Mouse (Mus musculus): ENCODE results near the gene Scn3b. TPM values are rescaled to one million over a fixed set of nuclear protein-coding genes. Genes with fewer than 3 reads are reported as not detected.

Scn3b gene
- polyA plus RNA-seq, 1 experiment from 2014 or later, result 121 TPM

- no peak overlapping the region for H3K9ac ChIP-seq
- H3K27me3 ChIP-seq, result no peaks in the 10 kb centered on the region
- peaks cover 33% of the 10 kb centered on the region for H3K36me3 ChIP-seq
- H3K4me2 ChIP-seq, result no peak overlapping the region
- 92% methylated on average over 3 of the region's 3 CpGs for WGBS
- peaks cover 11% of the 10 kb centered on the region; the same call in 1 of the 2 replicates for H3K4me1 ChIP-seq (replicated peaks)
- no peak overlapping the region for H3K4me3 ChIP-seq
- H3K27ac ChIP-seq (replicated peaks), result no peak overlapping the region
- no peak for ATAC-seq (ENCODE audit: low read depth)
- no peaks in the 10 kb centered on the region for H3K9me3 ChIP-seq
Measured at GRCm38 (mm10) chr9:40322372-40322771, 53.4 kb downstream of the Scn3b start.

- Histone ChIP-seq H3K4me3 (no peak overlapping the region), H3K27me3 (no peaks in the 10 kb centered on the region), H3K4me1 (replicated peaks) (peaks cover 11% of the 10 kb centered on the region; the same call in 1 of the 2 replicates), H3K27ac (replicated peaks) (no peak overlapping the region), H3K4me2 (no peak overlapping the region), H3K9ac (no peak overlapping the region), H3K36me3 (peaks cover 32% of the 10 kb centered on the region; the same call in 1 of the 2 replicates), H3K9me3 (no peaks in the 10 kb centered on the region)
- 64% methylated on average over 5 of the region's 5 CpGs for WGBS
- ATAC-seq (ENCODE audit: low read depth), result no peak
Measured at GRCm38 (mm10) chr9:40323171-40323570, 54.2 kb downstream of the Scn3b start.

GRCm38 (mm10) chr9:40323773-40324172 is 54.8 kb downstream of the Scn3b start:
- 83% methylated on average over 6 of the region's 6 CpGs for WGBS

GRCm38 (mm10) chr9:40324232-40324792 is 55.3 kb downstream of the Scn3b start:
- no peaks in the 10 kb centered on the region for H3K9me3 ChIP-seq
- H3K4me1 ChIP-seq (replicated peaks), result peaks cover 11% of the 10 kb centered on the region; the same call in 1 of the 2 replicates
- no peak overlapping the region for H3K4me2 ChIP-seq
- no peak overlapping the region for H3K9ac ChIP-seq
- H3K36me3 ChIP-seq, result peaks cover 32% of the 10 kb centered on the region; the same call in 1 of the 2 replicates
- H3K27me3 ChIP-seq, result no peaks in the 10 kb centered on the region
- ATAC-seq (ENCODE audit: low read depth), result no peak
- no peak overlapping the region for H3K27ac ChIP-seq (replicated peaks)
- WGBS, result 91% methylated on average over 4 of the region's 4 CpGs
- no peak overlapping the region for H3K4me3 ChIP-seq

More at GRCm38 (mm10) chr9:40323773-40324172, 54.8 kb downstream of the Scn3b start:
- no peaks in the 10 kb centered on the region for H3K9me3 ChIP-seq
- H3K4me1 ChIP-seq (replicated peaks), result peaks cover 11% of the 10 kb centered on the region; the same call in 1 of the 2 replicates
- ATAC-seq (ENCODE audit: low read depth), result no peak
- no peak overlapping the region for H3K9ac ChIP-seq
- H3K36me3 ChIP-seq, result peaks cover 32% of the 10 kb centered on the region; the same call in 1 of the 2 replicates
- H3K27ac ChIP-seq (replicated peaks), result no peak overlapping the region
- H3K4me2 ChIP-seq, result no peak overlapping the region
- no peaks in the 10 kb centered on the region for H3K27me3 ChIP-seq
- H3K4me3 ChIP-seq, result no peak overlapping the region

GRCm38 (mm10) chr9:40324826-40325225 is 55.8 kb downstream of the Scn3b start:
- Histone ChIP-seq H3K27me3 (no peaks in the 10 kb centered on the region), H3K27ac (replicated peaks) (no peak overlapping the region), H3K4me3 (no peak overlapping the region), H3K36me3 (peaks cover 32% of the 10 kb centered on the region; the same call in 1 of the 2 replicates), H3K9me3 (no peaks in the 10 kb centered on the region), H3K4me1 (replicated peaks) (peaks cover 11% of the 10 kb centered on the region; the same call in 1 of the 2 replicates), H3K9ac (no peak overlapping the region), H3K4me2 (no peak overlapping the region)
- no peak for ATAC-seq (ENCODE audit: low read depth)
- WGBS, result 94% methylated on average over 6 of the region's 6 CpGs

- no peak for ATAC-seq (ENCODE audit: low read depth)
- Histone ChIP-seq H3K4me1 (replicated peaks) (0 out of 2 replicates have a peak, but pooled peaks cover 4% of the 10 kb centered on the region), H3K27ac (replicated peaks) (no peak overlapping the region), H3K27me3 (no peaks in the 10 kb centered on the region), H3K4me2 (no peak overlapping the region), H3K9me3 (no peaks in the 10 kb centered on the region), H3K4me3 (no peak overlapping the region), H3K9ac (no peak overlapping the region), H3K36me3 (peaks cover 27% of the 10 kb centered on the region; the same call in 1 of the 2 replicates)
- WGBS, result 77% methylated on average over 7 of the region's 7 CpGs
Measured at GRCm38 (mm10) chr9:40326260-40326915, 57.4 kb downstream of the Scn3b start.

GRCm38 (mm10) chr9:40330609-40331382 is 61.8 kb downstream of the Scn3b start:
- 56% methylated on average over 19 of the region's 19 CpGs for WGBS

GRCm38 (mm10) chr9:40331411-40332286 is 62.6 kb downstream of the Scn3b start:
- H3K4me3 ChIP-seq, result no peak overlapping the region

More at GRCm38 (mm10) chr9:40330609-40331382, 61.8 kb downstream of the Scn3b start:
- H3K4me2 ChIP-seq, result no peak overlapping the region
- H3K36me3 ChIP-seq, result peaks cover 21% of the 10 kb centered on the region
- H3K9me3 ChIP-seq, result no peaks in the 10 kb centered on the region
- no peak overlapping the region for H3K9ac ChIP-seq
- ATAC-seq (ENCODE audit: low read depth), result peak; percentile 87
- H3K4me3 ChIP-seq, result no peak overlapping the region
- H3K4me1 ChIP-seq (replicated peaks), result no peaks in the 10 kb centered on the region
- H3K27me3 ChIP-seq, result no peaks in the 10 kb centered on the region
- no peak overlapping the region for H3K27ac ChIP-seq (replicated peaks)

GRCm38 (mm10) chr9:40332326-40332725 is 63.3 kb downstream of the Scn3b start:
- H3K36me3 ChIP-seq, result peaks cover 13% of the 10 kb centered on the region
- no peak overlapping the region for H3K27ac ChIP-seq (replicated peaks)
- WGBS, result 80% methylated on average over 4 of the region's 4 CpGs
- no peak overlapping the region for H3K9ac ChIP-seq
- H3K4me3 ChIP-seq, result no peak overlapping the region
- no peak for ATAC-seq (ENCODE audit: low read depth)
- no peak overlapping the region for H3K4me2 ChIP-seq
- H3K4me1 ChIP-seq (replicated peaks), result peaks cover 12% of the 10 kb centered on the region
- H3K9me3 ChIP-seq, result no peaks in the 10 kb centered on the region
- no peaks in the 10 kb centered on the region for H3K27me3 ChIP-seq

More at GRCm38 (mm10) chr9:40331411-40332286, 62.6 kb downstream of the Scn3b start:
- H3K9me3 ChIP-seq, result no peaks in the 10 kb centered on the region
- H3K27ac ChIP-seq (replicated peaks), result no peak overlapping the region
- peaks cover 13% of the 10 kb centered on the region for H3K36me3 ChIP-seq
- no peak overlapping the region for H3K4me2 ChIP-seq
- H3K9ac ChIP-seq, result no peak overlapping the region
- no peak for ATAC-seq (ENCODE audit: low read depth)
- no peaks in the 10 kb centered on the region for H3K27me3 ChIP-seq
- 90% methylated on average over 15 of the region's 15 CpGs for WGBS
- peaks cover 5% of the 10 kb centered on the region for H3K4me1 ChIP-seq (replicated peaks)

- Histone ChIP-seq H3K36me3 (peaks cover 10% of the 10 kb centered on the region), H3K4me1 (replicated peaks) (peaks cover 15% of the 10 kb centered on the region), H3K4me2 (no peak overlapping the region), H3K9ac (no peak overlapping the region), H3K27ac (replicated peaks) (no peak overlapping the region), H3K9me3 (no peaks in the 10 kb centered on the region), H3K27me3 (no peaks in the 10 kb centered on the region), H3K4me3 (no peak overlapping the region)
- WGBS, result 84% methylated on average over 31 of the region's 31 CpGs
- no peak for ATAC-seq (ENCODE audit: low read depth)
Measured at GRCm38 (mm10) chr9:40332731-40333648, 64.0 kb downstream of the Scn3b start.
